Mouse (Mus musculus) splenic B cell, adult 2 months (primary cell): Measurements from ENCODE around the gene Zdhhc14.

Experiments
- DNase-seq: peaks from one replicate; pipeline ENCODE4 v3.0.0-alpha.2; 2011; ENCODE audit warnings: low read depth, low spot score
- H3K27me3 ChIP-seq: 2 replicates; pipeline ENCODE4 v1.6.1; 2012; ENCODE audit warnings: mild to moderate bottlenecking, low read length, moderate library complexity, mixed read lengths; ENCODE audit not compliant: control insufficient read depth, poor library complexity, insufficient read depth, severe bottlenecking
- H3K36me3 ChIP-seq: 2 replicates; pipeline ENCODE4 v1.6.1; 2012; ENCODE audit warnings: mild to moderate bottlenecking, low read length, moderate library complexity, mixed read lengths; ENCODE audit not compliant: control insufficient read depth, poor library complexity, insufficient read depth, severe bottlenecking

The Zdhhc14 gene

GRCm38 (mm10) chr17:5529552-5529951, 37.2 kb downstream of the Zdhhc14 start:
- no peak for DNase-seq
- Histone ChIP-seq H3K27me3 (no peaks in the 10 kb centered on the region), H3K36me3 (0 out of 2 replicates have a peak, but pooled peaks cover 2% of the 10 kb centered on the region)

GRCm38 (mm10) chr17:5532816-5533215, 40.5 kb downstream of the Zdhhc14 start:
- H3K36me3 ChIP-seq: 0 out of 2 replicates have a peak, but pooled peaks cover 2% of the 10 kb centered on the region
- DNase-seq: no peak
- no peaks in the 10 kb centered on the region for H3K27me3 ChIP-seq

GRCm38 (mm10) chr17:5535357-5535756, 43.0 kb downstream of the Zdhhc14 start:
- Histone ChIP-seq H3K36me3 (no peaks in the 10 kb centered on the region), H3K27me3 (no peaks in the 10 kb centered on the region)
- DNase-seq: peak; percentile 69

DNA sequence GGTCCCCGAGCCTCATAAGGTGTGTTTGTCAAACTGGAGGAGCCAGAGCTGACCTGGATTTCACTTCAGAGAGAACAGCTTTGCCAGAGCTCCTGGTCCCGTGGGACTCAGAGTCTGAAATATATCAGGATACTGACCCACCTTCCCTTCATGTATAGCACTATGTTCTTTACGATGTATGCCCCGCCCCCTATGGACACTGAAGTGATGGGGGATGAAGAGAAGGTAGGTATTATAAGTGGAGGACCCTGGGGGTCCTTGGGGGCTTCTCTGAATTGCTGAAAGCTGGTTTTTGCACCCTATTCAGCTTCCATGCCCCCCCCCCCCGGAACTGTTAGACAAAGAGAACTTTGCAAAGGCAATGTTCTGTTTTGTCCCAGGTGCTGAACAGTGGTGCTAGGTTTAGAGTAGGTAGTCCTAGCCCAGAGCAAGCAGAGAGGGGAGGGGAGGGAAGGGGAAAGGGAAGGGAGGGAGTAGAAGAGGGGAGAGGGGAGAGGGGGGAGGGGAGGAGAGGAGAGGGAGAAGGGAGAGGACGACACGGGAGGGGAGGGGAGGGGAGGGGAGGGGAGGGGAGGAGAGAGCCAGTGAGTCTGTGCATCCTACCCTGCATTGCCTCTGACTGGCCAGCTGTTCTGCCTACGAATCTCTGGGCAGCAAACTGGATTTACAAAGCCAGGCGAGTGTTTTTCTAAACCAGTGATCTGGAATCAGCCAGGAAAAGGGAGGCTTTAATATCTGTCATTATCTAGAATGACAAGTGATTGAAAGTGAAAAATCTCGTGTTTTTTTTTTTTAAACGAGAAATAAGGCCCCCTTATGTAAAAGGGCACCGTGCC, 44.1 kb downstream of the Zdhhc14 start:
- no peak for DNase-seq
- no peaks in the 10 kb centered on the region; the same call in 1 of the 2 replicates for H3K36me3 ChIP-seq
- H3K27me3 ChIP-seq: no peaks in the 10 kb centered on the region

DNA sequence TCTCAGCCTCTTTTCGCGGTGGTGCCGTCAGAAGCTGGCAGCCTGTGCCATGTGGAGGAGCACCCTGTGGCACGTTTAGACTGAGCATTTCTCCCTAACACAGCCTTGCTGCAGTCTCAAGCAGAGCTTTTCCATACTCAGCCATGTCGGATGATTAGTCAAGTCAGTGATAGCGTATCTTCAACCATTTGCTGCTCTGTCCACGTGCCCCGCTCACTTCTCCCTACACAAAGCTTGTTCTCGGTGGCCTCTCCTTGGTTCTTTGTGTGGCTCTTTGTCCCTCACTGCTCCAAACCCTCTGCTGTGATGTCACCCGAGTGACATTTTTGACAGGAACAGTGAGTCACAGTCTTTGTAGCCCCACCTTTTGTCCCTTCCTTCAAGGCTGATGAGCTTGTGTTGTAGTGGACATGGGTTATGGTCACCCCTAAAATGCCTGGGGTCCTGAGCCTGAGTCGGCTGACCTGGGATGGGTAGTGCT, 44.8 kb downstream of the Zdhhc14 start:
- Histone ChIP-seq H3K36me3 (no peaks in the 10 kb centered on the region; the same call in 1 of the 2 replicates), H3K27me3 (no peaks in the 10 kb centered on the region)
- no peak for DNase-seq

DNA sequence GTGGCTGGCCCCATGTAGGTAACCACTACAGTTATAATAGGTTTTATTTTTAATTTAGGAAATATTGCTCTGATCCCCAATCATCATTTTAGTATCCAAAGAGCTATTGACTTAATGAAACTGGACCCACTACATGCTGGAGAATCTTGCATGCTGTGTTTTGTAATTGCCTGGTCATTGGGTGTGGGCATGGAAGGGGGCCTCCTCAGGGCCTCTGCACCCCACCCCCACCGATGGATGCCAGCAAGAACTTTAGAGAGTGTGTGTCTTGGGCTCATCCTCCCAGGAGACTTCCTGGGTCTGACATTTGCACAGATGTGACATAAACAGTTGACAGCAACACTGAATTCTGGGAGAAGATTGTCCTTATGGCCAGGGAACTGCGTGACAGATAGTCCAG, 49.8 kb downstream of the Zdhhc14 start:
- DNase-seq: no peak
- no peaks in the 10 kb centered on the region for H3K27me3 ChIP-seq

GRCm38 (mm10) chr17:5544065-5544464, 51.7 kb downstream of the Zdhhc14 start:
- no peaks in the 10 kb centered on the region; the same call in 1 of the 2 replicates for H3K36me3 ChIP-seq
- DNase-seq: no peak
- no peaks in the 10 kb centered on the region for H3K27me3 ChIP-seq

More for the DNA sequence above, 49.8 kb downstream of the Zdhhc14 start:
- no peaks in the 10 kb centered on the region; the same call in 1 of the 2 replicates for H3K36me3 ChIP-seq

- no peaks in the 10 kb centered on the region; the same call in 1 of the 2 replicates for H3K36me3 ChIP-seq
Measured at GRCm38 (mm10) chr17:5545065-5545464, 52.7 kb downstream of the Zdhhc14 start.

GRCm38 (mm10) chr17:5548546-5548945, 56.2 kb downstream of the Zdhhc14 start:
- H3K27me3 ChIP-seq: no peaks in the 10 kb centered on the region
- DNase-seq: no peak
- H3K36me3 ChIP-seq: no peaks in the 10 kb centered on the region

More at GRCm38 (mm10) chr17:5545065-5545464, 52.7 kb downstream of the Zdhhc14 start:
- H3K27me3 ChIP-seq: no peaks in the 10 kb centered on the region
- no peak for DNase-seq

GRCm38 (mm10) chr17:5549460-5549859, 57.1 kb downstream of the Zdhhc14 start:
- H3K36me3 ChIP-seq: no peaks in the 10 kb centered on the region
- DNase-seq: no peak
- no peaks in the 10 kb centered on the region for H3K27me3 ChIP-seq

GRCm38 (mm10) chr17:5550444-5550843, 58.1 kb downstream of the Zdhhc14 start:
- no peaks in the 10 kb centered on the region for H3K36me3 ChIP-seq
- DNase-seq: no peak
- no peaks in the 10 kb centered on the region for H3K27me3 ChIP-seq

- H3K27me3 ChIP-seq: no peaks in the 10 kb centered on the region
Measured at GRCm38 (mm10) chr17:5551136-5551535, 58.8 kb downstream of the Zdhhc14 start.

DNA sequence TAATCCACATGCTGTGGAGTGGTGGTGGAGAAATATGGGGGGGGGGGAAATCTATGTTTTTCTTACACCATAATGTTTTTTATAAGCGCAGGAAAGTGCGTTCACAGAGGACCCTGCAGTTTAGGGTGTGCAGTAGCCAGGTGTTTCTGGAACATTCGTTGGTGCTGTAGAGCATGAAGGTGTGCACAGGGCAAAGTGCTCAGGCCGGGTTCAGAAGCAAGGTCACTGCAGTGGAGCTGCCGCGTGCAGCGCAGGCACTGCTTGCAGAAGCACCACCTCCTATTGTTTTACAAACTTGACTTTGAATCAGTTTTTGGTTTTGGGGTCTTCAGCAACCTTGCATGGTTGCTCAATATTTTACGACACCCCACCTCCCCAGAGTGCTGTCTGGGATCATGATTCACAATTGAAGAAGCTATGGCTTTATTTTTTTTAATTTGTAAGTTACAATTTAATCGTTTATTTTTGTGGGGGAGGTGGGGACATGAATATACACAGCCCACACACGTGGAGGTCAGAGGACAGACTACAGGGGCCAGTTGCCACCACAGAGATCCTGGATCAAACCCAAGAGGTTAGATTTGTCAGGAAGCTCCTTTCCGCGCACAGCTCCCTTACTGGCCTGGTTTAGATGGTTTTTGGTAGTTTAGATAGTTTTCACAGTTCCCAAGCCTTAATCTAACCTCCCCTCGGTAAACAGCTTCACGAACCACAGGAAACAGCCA, 59.8 kb downstream of the Zdhhc14 start:
- no peak for DNase-seq
- no peaks in the 10 kb centered on the region for H3K27me3 ChIP-seq

More at GRCm38 (mm10) chr17:5551136-5551535, 58.8 kb downstream of the Zdhhc14 start:
- H3K36me3 ChIP-seq: no peaks in the 10 kb centered on the region
- no peak for DNase-seq

DNA sequence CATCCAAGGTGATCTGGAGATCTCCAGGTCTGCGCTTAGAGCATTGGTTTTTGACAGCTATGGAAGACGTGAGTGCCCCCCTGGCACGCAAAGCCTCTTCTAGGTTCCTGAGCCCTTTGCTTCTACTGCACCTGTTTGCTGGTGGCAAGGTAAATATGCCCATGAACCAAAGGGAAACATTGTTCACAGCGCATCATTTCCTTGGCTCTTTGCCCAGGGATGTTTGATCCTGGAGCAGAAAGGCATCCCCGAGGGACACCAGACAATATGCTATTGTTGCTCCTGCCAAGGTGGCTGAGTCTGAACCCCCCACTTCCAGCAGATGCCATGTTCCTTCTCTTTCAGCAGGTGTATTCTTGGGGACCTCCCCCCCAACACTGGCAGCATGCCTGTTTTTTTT, 61.2 kb downstream of the Zdhhc14 start:
- DNase-seq: no peak
- Histone ChIP-seq H3K27me3 (no peaks in the 10 kb centered on the region), H3K36me3 (no peaks in the 10 kb centered on the region)

More for the DNA sequence above, 59.8 kb downstream of the Zdhhc14 start:
- no peaks in the 10 kb centered on the region for H3K36me3 ChIP-seq

GRCm38 (mm10) chr17:5554573-5554972, 62.2 kb downstream of the Zdhhc14 start:
- no peak for DNase-seq
- H3K27me3 ChIP-seq: no peaks in the 10 kb centered on the region
- H3K36me3 ChIP-seq: no peaks in the 10 kb centered on the region
